Mouse (Mus musculus) frontal cortex, adult 2 months (tissue): Measurements from ENCODE around the gene Syt13. TPM values are rescaled to one million over a fixed set of nuclear protein-coding genes. Genes with fewer than 3 reads are reported as not detected.

Source experiments
- DNase-seq, 2 experiments: peaks; one replicate each; pipeline ENCODE4 v3.0.0; 2022; ENCODE audit warnings: low spot score in 1 of 2; ENCODE audit errors: extremely low spot score in 1 of 2
- polyA plus RNA-seq: library from polyadenylated mRNA; depleted of rRNA; stranded (reverse); fragments of >200 nt; gene quantifications from 2 replicates; pipeline ENCODE4 v1.2.3, GENCODE M21; 2012

Syt13 gene
- polyA plus RNA-seq, 1 experiment = 103 TPM

DNA sequence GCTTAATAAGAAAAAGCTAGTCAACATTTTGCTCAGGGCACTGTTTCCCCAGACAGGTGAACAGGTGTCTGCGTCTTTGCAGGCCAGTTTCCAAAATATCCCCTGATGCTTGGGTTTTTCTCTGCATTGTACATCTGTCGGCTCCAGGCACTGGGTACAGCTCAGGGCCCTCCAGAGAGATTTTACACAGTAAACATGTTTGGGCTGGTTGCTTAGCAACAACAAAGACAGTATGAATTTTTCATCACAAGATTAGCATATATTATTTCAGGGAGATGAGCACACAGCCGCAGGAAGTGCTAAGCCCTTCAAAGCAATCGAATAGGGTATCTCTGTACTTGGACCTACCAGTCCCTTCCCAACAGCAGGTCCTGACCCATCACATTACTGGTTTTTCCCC is 5.8 kb downstream of the Syt13 start:
- DNase-seq = peak; percentile 55 to 71

GRCm38 (mm10) chr2:92924677-92925259 is 9.9 kb downstream of the Syt13 start:
- no peak for DNase-seq

GRCm38 (mm10) chr2:92929696-92930095 is 14.8 kb downstream of the Syt13 start:
- DNase-seq = no peak

- no peak for DNase-seq
These were observed 16.2 kb downstream of the Syt13 start for GRCm38 (mm10) chr2:92931061-92931460.

- DNase-seq = no peak
These were observed 18.5 kb downstream of the Syt13 start for GRCm38 (mm10) chr2:92933379-92933778.

DNA sequence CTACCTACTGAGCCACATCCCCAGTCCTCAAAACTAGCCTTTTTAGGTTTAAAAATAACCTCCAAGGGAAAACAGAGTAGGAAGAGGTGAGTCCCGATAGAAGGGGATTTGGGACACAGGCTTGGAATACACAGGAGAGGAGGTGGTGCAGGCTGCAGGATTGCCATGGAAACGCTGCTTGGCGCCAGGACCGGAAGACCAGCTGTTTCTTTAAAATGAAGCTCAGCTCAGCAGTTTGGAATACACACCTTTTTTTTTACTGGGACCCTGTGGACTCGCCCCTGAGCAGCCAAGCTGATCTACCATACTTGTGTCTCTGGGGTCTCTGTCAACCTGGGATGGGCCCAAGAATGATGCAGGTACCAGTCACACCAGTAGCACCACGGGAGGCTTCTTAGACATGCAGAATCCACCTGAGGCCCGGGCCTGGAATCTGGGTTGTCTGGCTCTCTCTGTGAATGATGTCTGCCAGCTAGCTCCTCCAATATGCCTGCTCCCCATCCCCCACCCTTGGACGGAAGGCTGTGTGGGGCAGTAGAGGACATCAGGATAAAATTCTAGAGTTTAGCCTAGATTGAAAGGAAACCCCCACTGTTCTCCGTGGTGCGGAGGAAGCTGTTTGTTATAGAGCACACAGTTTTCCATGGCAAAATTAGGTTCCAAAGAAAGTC is 19.5 kb downstream of the Syt13 start:
- peak; percentile 85 for DNase-seq

DNA sequence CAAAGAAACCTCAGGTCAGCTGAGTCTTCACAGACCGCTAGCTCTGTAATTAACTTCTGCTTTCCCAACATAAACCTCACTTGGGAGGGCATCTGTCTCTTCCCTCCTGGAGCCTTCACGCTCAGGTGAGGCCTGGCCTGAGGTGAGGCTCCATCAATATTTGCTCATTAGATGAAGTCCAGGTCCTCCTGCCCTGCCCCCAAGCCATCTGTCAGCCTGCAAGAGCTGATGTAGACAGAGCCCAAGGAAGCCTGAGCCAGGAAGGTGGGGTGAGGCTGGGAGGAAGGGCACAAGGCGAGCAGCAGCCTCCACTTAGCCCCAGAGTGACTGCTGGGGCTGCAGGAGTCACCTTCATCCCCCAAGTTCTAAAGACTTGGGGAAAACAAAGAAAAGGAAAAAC is 20.6 kb downstream of the Syt13 start:
- no peak for DNase-seq

DNA sequence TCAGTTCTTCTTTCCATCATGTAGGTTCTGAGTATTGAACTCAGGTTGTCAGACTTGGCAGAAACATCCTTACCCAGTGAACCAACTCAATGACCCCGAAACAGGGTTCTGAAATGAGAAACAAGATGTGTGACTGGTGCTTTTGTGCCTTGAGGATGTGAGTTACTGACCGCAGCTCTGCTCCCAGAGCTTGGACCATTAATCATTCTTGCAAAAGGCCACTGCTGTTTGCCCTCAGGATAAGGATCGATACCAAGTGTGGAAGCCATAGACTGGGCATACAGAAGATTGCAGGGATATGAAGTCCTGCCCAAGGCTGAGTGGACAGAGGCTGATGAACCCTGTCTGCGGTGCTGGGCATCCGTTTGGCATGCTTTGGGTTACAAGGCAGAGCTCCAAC is 23.2 kb downstream of the Syt13 start:
- DNase-seq = no peak

DNA sequence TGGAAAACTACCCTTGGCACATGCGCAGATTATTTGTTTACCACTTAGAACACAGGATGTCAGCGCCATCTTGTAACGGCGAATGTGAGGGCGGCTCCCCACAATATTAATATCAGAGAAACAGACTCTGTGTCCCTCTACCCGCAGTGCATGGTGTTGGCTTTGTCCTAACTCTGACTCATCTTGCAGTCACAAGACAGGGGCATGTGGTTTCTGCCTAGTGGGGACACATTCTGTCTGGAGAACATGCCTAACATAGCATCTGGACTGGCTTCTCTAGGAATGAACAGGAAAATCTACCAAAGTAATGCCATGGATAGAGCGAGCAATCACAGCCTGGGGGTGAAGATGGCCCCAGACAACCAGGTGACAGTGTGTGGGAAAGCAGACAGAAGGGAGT is 23.9 kb downstream of the Syt13 start:
- peak in 1 of 2 experiments; percentile 50 for DNase-seq

GRCm38 (mm10) chr2:92940963-92941362 is 26.1 kb downstream of the Syt13 start:
- no peak for DNase-seq

DNA sequence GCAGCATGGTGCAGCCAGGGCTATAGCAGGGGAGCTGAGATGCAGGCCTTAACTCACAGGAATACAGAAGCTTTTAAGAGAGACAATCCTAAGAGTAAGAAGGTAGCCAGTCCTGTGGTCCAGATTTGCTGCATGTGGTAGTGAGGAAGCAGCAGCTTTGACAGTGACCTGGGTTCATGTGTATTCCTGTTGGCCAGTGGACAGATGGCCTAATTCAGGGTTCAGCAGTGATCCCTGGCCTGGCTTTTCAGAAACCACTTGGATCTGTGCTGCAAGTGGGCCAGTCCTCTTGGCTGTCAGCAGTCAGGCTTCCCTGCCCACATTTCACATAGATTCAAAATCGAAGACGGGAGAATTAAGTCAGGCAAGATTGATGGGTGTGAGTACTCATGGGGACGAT is 26.6 kb downstream of the Syt13 start:
- DNase-seq = no peak

DNA sequence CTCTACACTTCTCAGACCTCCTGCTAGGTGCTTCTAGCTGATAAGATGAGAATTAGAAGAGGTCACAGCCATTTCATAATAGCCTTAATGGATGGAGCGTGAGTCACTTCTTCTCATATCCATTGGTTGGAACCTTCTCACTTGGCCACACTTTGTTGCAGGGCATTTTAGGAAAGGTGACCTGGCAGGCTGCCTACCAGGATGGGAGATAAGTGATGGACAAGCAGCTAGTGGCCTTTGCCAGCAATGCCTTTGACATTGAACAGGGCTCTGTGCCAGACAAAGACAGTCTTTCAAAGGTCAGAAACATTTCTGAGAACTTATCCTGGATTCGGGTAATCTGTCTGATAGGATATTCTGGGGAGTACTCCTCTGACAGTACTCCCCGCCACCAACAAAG is 28.5 kb downstream of the Syt13 start:
- no peak for DNase-seq

- no peak for DNase-seq
These were observed 29.5 kb downstream of the Syt13 start for GRCm38 (mm10) chr2:92944356-92944755.

- no peak for DNase-seq
These were observed 30.3 kb downstream of the Syt13 start for GRCm38 (mm10) chr2:92945125-92945746.

GRCm38 (mm10) chr2:92945824-92946598 is 31.1 kb downstream of the Syt13 start:
- DNase-seq = no peak

- DNase-seq = peak in 1 of 2 experiments; percentile 67
These were observed 33.2 kb downstream of the Syt13 start for GRCm38 (mm10) chr2:92947981-92948698.

- DNase-seq = no peak
These were observed 33.9 kb downstream of the Syt13 start for GRCm38 (mm10) chr2:92948699-92949300.

DNA sequence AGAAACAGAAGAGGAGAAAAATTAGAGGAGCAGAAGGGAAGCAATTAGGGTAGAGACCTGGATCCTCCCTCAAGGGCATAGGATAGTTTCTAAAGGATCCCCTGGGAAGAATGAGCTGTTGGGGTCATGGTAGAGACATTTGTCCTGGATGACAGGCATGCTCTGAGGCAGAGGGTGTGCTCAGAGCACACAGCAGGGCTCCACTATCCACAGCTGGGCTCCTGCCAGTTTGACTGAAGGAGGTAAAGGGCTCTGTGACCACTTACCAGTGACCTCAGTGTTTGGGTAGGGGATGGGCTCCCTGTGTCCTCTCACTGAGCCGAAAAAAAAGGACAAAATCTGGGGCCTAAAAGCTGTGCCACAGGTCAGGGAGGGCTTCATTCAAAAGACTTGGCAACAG is 34.6 kb downstream of the Syt13 start:
- no peak for DNase-seq

DNA sequence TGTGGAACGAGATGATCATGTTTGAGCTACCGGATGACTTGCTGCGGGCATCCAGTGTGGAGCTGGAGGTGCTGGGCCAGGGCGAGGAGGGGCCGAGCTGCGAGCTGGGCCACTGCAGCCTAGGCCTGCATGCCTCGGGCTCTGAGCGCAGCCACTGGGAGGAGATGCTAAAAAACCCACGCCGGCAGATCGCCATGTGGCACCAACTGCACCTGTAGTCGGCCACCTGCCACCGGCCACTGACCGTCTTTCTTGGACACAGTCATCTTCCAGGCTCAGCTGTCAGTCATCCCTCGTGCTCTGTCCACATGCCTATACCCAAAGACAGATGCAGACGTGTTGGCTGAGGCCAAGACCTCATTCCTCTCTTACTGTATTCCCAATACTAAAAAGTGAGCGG is 38.6 kb downstream of the Syt13 start:
- DNase-seq = no peak

DNA sequence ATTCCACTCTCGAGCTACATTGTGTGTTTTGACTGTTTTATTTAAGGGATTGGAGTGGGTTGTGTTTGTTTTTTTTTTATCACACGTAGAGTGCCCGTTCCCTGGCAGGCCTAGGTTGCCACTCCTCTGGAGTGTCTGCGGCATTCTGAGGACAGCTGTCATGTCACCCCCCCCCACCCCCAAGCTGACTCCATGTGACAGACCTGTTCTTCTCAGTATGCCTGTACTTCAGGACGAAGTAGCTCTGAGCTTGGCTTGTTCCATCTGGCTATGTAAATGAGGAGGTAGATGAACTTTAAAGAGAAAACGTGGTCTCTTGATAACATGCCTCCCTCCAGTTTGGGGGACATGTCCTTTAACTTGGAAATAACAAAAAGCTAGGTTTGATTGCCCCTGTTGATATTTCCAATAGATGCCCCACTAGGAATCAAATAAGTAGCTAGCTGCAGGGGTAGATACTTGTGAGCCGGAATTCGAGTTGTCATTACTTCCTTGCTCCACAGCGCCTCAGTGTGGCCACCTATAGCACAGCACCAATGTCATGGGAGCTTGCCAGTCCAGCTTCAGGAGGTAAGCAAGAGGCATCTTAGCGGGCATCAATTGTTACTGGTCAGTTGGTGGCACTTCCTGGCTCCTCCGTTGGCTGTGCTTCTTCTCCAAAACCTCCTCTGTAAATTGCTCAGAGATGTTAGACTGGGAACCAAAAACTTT is 39.7 kb downstream of the Syt13 start:
- peak; percentile 61 to 90 for DNase-seq
